ENCODE assay signal across 8 mouse cellular contexts in genomic region chr7:143296384-143296801, GRCm38 (mm10).
DNase-seq lines count a peak whose midpoint lies in the region; ATAC-seq lines count a peak whose summit lies in the region.

No protein-coding gene starts in this region.

- peaks cover 25% of the 10 kb centered on the region for H3K36me3 ChIP-seq in heart, embryonic 13.5 days
- peaks cover 4% of the 10 kb centered on the region; the same call in 1 of the 2 replicates for H3K36me3 ChIP-seq in liver, embryonic 12.5 days
- H3K36me3 ChIP-seq in stomach, embryonic 15.5 days = no peaks in the 10 kb centered on the region

- H3K9me3 ChIP-seq in heart, embryonic 13.5 days = peaks cover 15% of the 10 kb centered on the region; the same call in 1 of the 2 replicates
- no peaks in the 10 kb centered on the region for H3K9me3 ChIP-seq in liver, embryonic 12.5 days (replicated peaks)
- no peaks in the 10 kb centered on the region for H3K9me3 ChIP-seq in stomach, embryonic 15.5 days

- H3K4me3 ChIP-seq in brown adipose tissue, adult 24 weeks (ENCODE audit: insufficient read depth, low read depth, low read length) = peak overlapping the region; percentile 75
- H3K4me3 ChIP-seq in heart, embryonic 13.5 days = peak overlapping the region; percentile 73
- peak overlapping the region; percentile 71 for H3K4me3 ChIP-seq in liver, embryonic 12.5 days
- peak overlapping the region; percentile 56 for H3K4me3 ChIP-seq in stomach, embryonic 15.5 days (replicated peaks)

- peak overlapping the region; percentile 89 for H3K9ac ChIP-seq in heart, embryonic 13.5 days
- peak overlapping the region; percentile 78 for H3K9ac ChIP-seq in liver, embryonic 12.5 days
- peak overlapping the region; percentile 38; the same call in 1 of the 2 replicates for H3K9ac ChIP-seq in stomach, embryonic 15.5 days

- no peaks in the 10 kb centered on the region for H3K27me3 ChIP-seq in heart, embryonic 13.5 days (replicated peaks)
- H3K27me3 ChIP-seq in liver, embryonic 12.5 days (replicated peaks) = no peaks in the 10 kb centered on the region
- H3K27me3 ChIP-seq in stomach, embryonic 15.5 days (replicated peaks) = no peaks in the 10 kb centered on the region

- peak overlapping the region; percentile 67 for H3K4me2 ChIP-seq in heart, embryonic 13.5 days
- peak overlapping the region; percentile 65 for H3K4me2 ChIP-seq in liver, embryonic 12.5 days
- H3K4me2 ChIP-seq in stomach, embryonic 15.5 days = peak overlapping the region; percentile 44

- 47% methylated on average over 17 of the region's 17 CpGs for WGBS in heart, embryonic 13.5 days
- WGBS in liver, embryonic 12.5 days (ENCODE audit: insufficient replicate concordance) = 36% methylated on average over 17 of the region's 17 CpGs
- 45% methylated on average over 17 of the region's 17 CpGs for WGBS in stomach, embryonic 15.5 days

- peak; percentile 94 for DNase-seq in CD4-positive, CD25-positive, alpha-beta regulatory T cell, adult 2 months (ENCODE audit: low read depth, low spot score)
- DNase-seq in fat pad, adult 2 months (ENCODE audit: extremely low read depth, low read depth, low spot score) = peak; percentile 56
- DNase-seq in kidney, postnatal 10 days = peak; percentile 91
- peak; percentile 91 to 92 for DNase-seq in natural killer cell, adult 2 months (ENCODE audit: low spot score in 2 of 2)

- H3K27ac ChIP-seq in brown adipose tissue, adult 24 weeks (replicated peaks; ENCODE audit: low read depth, low read length) = peak overlapping the region; percentile 29
- peak overlapping the region; percentile 86 for H3K27ac ChIP-seq in heart, embryonic 13.5 days (replicated peaks)
- H3K27ac ChIP-seq in liver, embryonic 12.5 days = peak overlapping the region; percentile 79
- peak overlapping the region; percentile 77 for H3K27ac ChIP-seq in stomach, embryonic 15.5 days

- H3K4me1 ChIP-seq in brown adipose tissue, adult 24 weeks (ENCODE audit: control insufficient read depth, insufficient read depth, insufficient read length, low read length) = no peaks in the 10 kb centered on the region
- H3K4me1 ChIP-seq in heart, embryonic 13.5 days = peaks cover 38% of the 10 kb centered on the region
- H3K4me1 ChIP-seq in liver, embryonic 12.5 days = peaks cover 21% of the 10 kb centered on the region
- peaks cover 21% of the 10 kb centered on the region for H3K4me1 ChIP-seq in stomach, embryonic 15.5 days

- peak; percentile 88 for ATAC-seq in heart, embryonic 13.5 days (ENCODE audit: extremely low read depth, insufficient number of reproducible peaks, low FRiP score, low TSS enrichment)
- peak; percentile 97 for ATAC-seq in liver, embryonic 12.5 days
- ATAC-seq in stomach, embryonic 15.5 days (ENCODE audit: insufficient read depth, low FRiP score, low read depth) = peak; percentile 95

Comparison
In these comparisons a context has a peak if more than half of its experiments do, and no peak if none do; other contexts are left out.
1. Peak in every context shown above with its lines: DNase-seq, ATAC-seq, H3K4me3 ChIP-seq and H3K27ac ChIP-seq.
2. H3K27ac ChIP-seq: peak in every context shown above with its lines; median percentile 86 in heart, embryonic 13.5 days; 79 in liver, embryonic 12.5 days; 77 in stomach, embryonic 15.5 days; 29 in brown adipose tissue, adult 24 weeks.
3. H3K9ac ChIP-seq: peak in every context shown above with its lines; median percentile 89 in heart, embryonic 13.5 days; 78 in liver, embryonic 12.5 days; 38 in stomach, embryonic 15.5 days.